Mouse (Mus musculus) ES-Bruce4 (cell line): ENCODE measurements around the gene Map4k4. TPM values are rescaled to one million over a fixed set of nuclear protein-coding genes. Genes with fewer than 3 reads are reported as not detected.

Experiments
- H3K27ac ChIP-seq: 2 replicates; pipeline ENCODE4 v1.5.1; 2012; ENCODE audit warnings: low read length, inconsistent platforms; ENCODE audit not compliant: insufficient read depth
- H3K27me3 ChIP-seq: 2 replicates; pipeline ENCODE4 v1.6.1; 2012; ENCODE audit warnings: mild to moderate bottlenecking, low read length, inconsistent platforms; ENCODE audit not compliant: control insufficient read depth, poor library complexity, insufficient read depth, severe bottlenecking
- H3K36me3 ChIP-seq: 2 replicates; pipeline ENCODE4 v1.6.1; 2012; ENCODE audit warnings: inconsistent platforms, mild to moderate bottlenecking, low read length, moderate library complexity; ENCODE audit not compliant: control insufficient read depth, poor library complexity, insufficient read depth, severe bottlenecking
- H3K4me1 ChIP-seq: one replicate; pipeline ENCODE4 v1.8.1; 2011; ENCODE audit warnings: low read length; ENCODE audit not compliant: control insufficient read depth, insufficient read depth
- H3K4me3 ChIP-seq: 2 replicates; pipeline ENCODE4 v1.5.1; 2011; ENCODE audit warnings: low read depth, mild to moderate bottlenecking, low read length
- H3K9ac ChIP-seq: 2 replicates; pipeline ENCODE4 v1.6.1; 2012; ENCODE audit warnings: low read depth, mild to moderate bottlenecking, inconsistent platforms; ENCODE audit not compliant: poor library complexity, severe bottlenecking
- H3K9me3 ChIP-seq: replicated peaks from 2 replicates; pipeline ENCODE4 v1.6.1; 2012; ENCODE audit warnings: mild to moderate bottlenecking, low read length, inconsistent platforms; ENCODE audit not compliant: control insufficient read depth, poor library complexity, insufficient read depth, severe bottlenecking
- CTCF ChIP-seq: IDR thresholded peaks from one replicate; pipeline ENCODE4 v1.8.1; 2011; ENCODE audit warnings: low read depth, low read length
- EP300 ChIP-seq: IDR thresholded peaks from 2 replicates; pipeline ENCODE4 v1.6.1; 2011; ENCODE audit warnings: low read depth, low read length; ENCODE audit not compliant: insufficient read depth
- POLR2A ChIP-seq: IDR thresholded peaks from one replicate; pipeline ENCODE4 v1.8.1; 2011; ENCODE audit warnings: low read length; ENCODE audit not compliant: insufficient read depth
- polyA plus RNA-seq: library from polyadenylated mRNA; stranded (reverse); fragments of >200 nt; gene quantifications from 2 replicates; pipeline ENCODE4 v1.2.4, GENCODE M21; 2011; ENCODE audit warnings: low read depth; ENCODE audit not compliant: missing spikeins, insufficient read depth, insufficient read length

The Map4k4 gene
- polyA plus RNA-seq, 1 experiment = 308 TPM

- H3K36me3 ChIP-seq = no peaks in the 10 kb centered on the region
- peak overlapping the region; percentile 30; the same call in 1 of the 2 replicates for H3K9ac ChIP-seq
- no peak overlapping the region for H3K27ac ChIP-seq
- TF ChIP-seq POLR2A (no peak), CTCF (peak; percentile 97), EP300 (peak; percentile 36; the same call in 1 of the 2 replicates)
- H3K9me3 ChIP-seq = no peaks in the 10 kb centered on the region
- peaks cover 2% of the 10 kb centered on the region for H3K4me1 ChIP-seq
- H3K4me3 ChIP-seq = peak overlapping the region; percentile 93
- H3K27me3 ChIP-seq = no peaks in the 10 kb centered on the region
Measured at GRCm38 (mm10) chr1:39936332-39936802, 35.7 kb downstream of the Map4k4 start.

GRCm38 (mm10) chr1:39936934-39937333 lies 36.2 kb downstream of the Map4k4 start:
- Histone ChIP-seq H3K27ac (no peak overlapping the region), H3K4me1 (peaks cover 2% of the 10 kb centered on the region), H3K9ac (no peak overlapping the region), H3K27me3 (no peaks in the 10 kb centered on the region), H3K9me3 (no peaks in the 10 kb centered on the region), H3K36me3 (no peaks in the 10 kb centered on the region), H3K4me3 (no peak overlapping the region)
- TF ChIP-seq POLR2A (no peak), EP300 (no peak), CTCF (no peak)

- Histone ChIP-seq H3K27me3 (no peaks in the 10 kb centered on the region), H3K36me3 (no peaks in the 10 kb centered on the region), H3K9me3 (no peaks in the 10 kb centered on the region), H3K27ac (no peak overlapping the region), H3K9ac (no peak overlapping the region), H3K4me1 (peaks cover 2% of the 10 kb centered on the region), H3K4me3 (no peak overlapping the region)
- TF ChIP-seq CTCF (no peak), POLR2A (no peak), EP300 (no peak)
Measured at GRCm38 (mm10) chr1:39937609-39938008, 36.9 kb downstream of the Map4k4 start.

- H3K9ac ChIP-seq = no peak overlapping the region
- H3K27ac ChIP-seq = no peak overlapping the region
- TF ChIP-seq POLR2A (no peak), EP300 (no peak), CTCF (no peak)
- H3K27me3 ChIP-seq = no peaks in the 10 kb centered on the region
- peaks cover 3% of the 10 kb centered on the region for H3K4me1 ChIP-seq
- H3K9me3 ChIP-seq = no peaks in the 10 kb centered on the region
- no peaks in the 10 kb centered on the region for H3K36me3 ChIP-seq
- H3K4me3 ChIP-seq = no peak overlapping the region
Measured at GRCm38 (mm10) chr1:39939401-39939800, 38.7 kb downstream of the Map4k4 start.

GRCm38 (mm10) chr1:39940342-39940741 lies 39.6 kb downstream of the Map4k4 start:
- no peaks in the 10 kb centered on the region for H3K36me3 ChIP-seq
- H3K4me1 ChIP-seq = peaks cover 4% of the 10 kb centered on the region
- H3K9me3 ChIP-seq = no peaks in the 10 kb centered on the region
- TF ChIP-seq POLR2A = no peak
- H3K9ac ChIP-seq = no peak overlapping the region
- no peak overlapping the region for H3K4me3 ChIP-seq
- no peak overlapping the region for H3K27ac ChIP-seq
- no peaks in the 10 kb centered on the region for H3K27me3 ChIP-seq

- Histone ChIP-seq H3K4me3 (no peak overlapping the region), H3K36me3 (no peaks in the 10 kb centered on the region), H3K27ac (no peak overlapping the region), H3K4me1 (peaks cover 4% of the 10 kb centered on the region), H3K9ac (no peak overlapping the region), H3K27me3 (no peaks in the 10 kb centered on the region), H3K9me3 (no peaks in the 10 kb centered on the region)
- TF ChIP-seq CTCF (no peak), EP300 (no peak), POLR2A (no peak)
Measured at GRCm38 (mm10) chr1:39941237-39942179, 40.8 kb downstream of the Map4k4 start.
